Mouse (Mus musculus) G1E (cell line): ENCODE data around the gene Adam1b. TPM values are rescaled to one million over a fixed set of nuclear protein-coding genes. Genes with fewer than 3 reads are reported as not detected.
"Not testable (repeated sequence)": the region's sequence is repeated elsewhere in the genome, so short reads cannot be mapped to it uniquely, and the experiment has no call there.

Source experiments
- ATAC-seq: 2 replicates; pipeline ENCODE4 v1.8.0; 2016; ENCODE audit warnings: mild to moderate bottlenecking; ENCODE audit not compliant: insufficient number of reproducible peaks, poor library complexity, low FRiP score, severe bottlenecking; ENCODE audit errors: extremely low read depth
- DNase-seq: peaks from one replicate; pipeline ENCODE4 v3.0.0; 2012; ENCODE audit warnings: low spot score
- H3K27me3 ChIP-seq: 2 replicates; pipeline ENCODE4 v1.6.1; 2012; ENCODE audit warnings: mild to moderate bottlenecking, low read length, inconsistent platforms; ENCODE audit not compliant: insufficient read depth
- H3K36me3 ChIP-seq: replicated peaks from 2 replicates; pipeline ENCODE3; 2012; ENCODE audit warnings: mild to moderate bottlenecking, inconsistent platforms
- H3K4me1 ChIP-seq: 2 replicates; pipeline ENCODE4 v1.6.1; 2012; ENCODE audit warnings: low read depth, low read length, inconsistent platforms, mixed read lengths; ENCODE audit not compliant: insufficient read depth
- H3K4me3 ChIP-seq: 2 replicates; pipeline ENCODE4 v1.5.1; 2012; ENCODE audit warnings: low read depth, mild to moderate bottlenecking, inconsistent platforms, low read length, moderate library complexity, mixed read lengths
- H3K9me3 ChIP-seq: replicated peaks from 2 replicates; pipeline ENCODE4 v1.6.1; 2012; ENCODE audit warnings: inconsistent platforms
- CTCF ChIP-seq: IDR thresholded peaks from 2 replicates; pipeline ENCODE4 v1.5.1; 2012; ENCODE audit warnings: low read depth, low read length, inconsistent platforms, mixed read lengths
- GATA1 ChIP-seq: IDR thresholded peaks from 2 replicates; pipeline ENCODE4 v1.6.1; 2012; ENCODE audit warnings: borderline replicate concordance, low read length, inconsistent platforms, mixed read lengths
- GATA2 ChIP-seq: IDR thresholded peaks from 2 replicates; pipeline ENCODE4 v1.6.1; 2012; ENCODE audit warnings: low read depth, low read length, inconsistent platforms, borderline replicate concordance
- POLR2AphosphoS5 ChIP-seq: IDR thresholded peaks from 2 replicates; pipeline ENCODE4 v1.6.1; 2012; ENCODE audit warnings: low read depth, low read length, inconsistent platforms; ENCODE audit not compliant: insufficient replicate concordance
- TAL1 ChIP-seq: conservative IDR thresholded peaks from 2 replicates; pipeline ENCODE4 v1.6.1; 2012; ENCODE audit warnings: low read depth, low read length, inconsistent platforms, mixed read lengths
- polyA plus RNA-seq: library from polyadenylated mRNA; stranded (reverse); fragments of >175 nt; gene quantifications from 2 replicates; pipeline ENCODE4 v1.2.3, GENCODE M21; 2012
- total RNA-seq, 2 experiments: library from RNA; stranded (forward) in 1 of 2; stranded (reverse) in 1 of 2; fragments of 200-1000 nt in 1 of 2; fragments of >200 nt in 1 of 2; fragmentation: Nextera tagmentation in 1 of 2; gene quantifications; 2 replicates each; pipeline ENCODE4 v1.2.3; 2014 to 2017

Adam1b gene
- total and polyA plus RNA-seq, 3 experiments: not detected

DNA sequence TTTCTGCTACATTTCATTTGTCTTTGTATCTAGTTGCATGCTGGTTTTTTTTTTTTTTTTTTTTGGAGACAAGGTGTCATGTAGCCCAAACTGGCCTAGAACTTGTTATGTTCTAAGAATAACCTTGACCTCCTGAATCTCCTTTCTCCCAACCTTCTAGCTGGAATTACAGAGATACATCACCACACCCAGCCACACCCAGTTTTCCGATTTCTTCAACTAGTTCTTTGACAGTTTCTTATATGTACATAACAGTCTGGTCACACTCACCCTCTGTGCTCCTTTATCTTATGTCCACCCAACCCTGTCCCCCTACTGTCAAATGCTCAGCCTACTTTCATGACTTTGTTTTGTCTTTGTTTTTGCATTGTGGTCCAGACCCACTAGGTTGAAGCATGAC is 3.6 kb upstream of the Adam1b start:
- Histone ChIP-seq H3K9me3 (no peaks in the 10 kb centered on the region), H3K36me3 (no peaks in the 10 kb centered on the region), H3K4me3 (no peak overlapping the region), H3K27me3 (peaks cover 27% of the 10 kb centered on the region), H3K4me1 (no peaks in the 10 kb centered on the region)
- no peak for ATAC-seq
- TF ChIP-seq CTCF (no peak), POLR2AphosphoS5 (no peak), GATA2 (no peak), TAL1 (no peak), GATA1 (no peak)
- DNase-seq: no peak

DNA sequence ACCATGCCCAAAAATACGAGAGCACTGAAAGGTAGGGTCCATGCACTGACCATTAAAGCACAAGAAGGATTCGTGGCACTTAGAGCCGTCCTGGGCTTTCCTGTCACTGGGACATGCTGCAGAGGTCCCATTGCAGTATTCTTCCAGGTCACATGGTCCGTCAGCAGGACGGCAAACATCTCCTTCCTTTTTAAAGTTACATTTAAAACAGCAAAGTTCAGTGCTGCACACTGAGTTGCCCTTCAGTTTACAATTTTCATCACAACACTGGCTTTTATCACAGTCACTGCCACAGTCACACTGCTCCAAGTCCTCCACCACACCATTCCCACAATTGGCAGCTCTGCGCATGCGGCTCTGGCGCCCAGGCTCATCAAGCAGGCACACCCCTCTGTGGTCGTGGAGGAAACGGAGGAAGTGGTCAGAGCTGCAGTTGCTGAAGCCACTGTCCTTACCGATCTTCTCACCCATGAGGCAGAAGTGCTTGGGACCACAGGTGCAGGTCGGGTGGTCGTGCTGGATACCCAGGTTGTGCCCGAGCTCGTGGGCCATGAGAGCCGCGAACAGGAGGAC is 1.7 kb downstream of the Adam1b start:
- not testable (repeated sequence) for DNase-seq, H3K4me1 ChIP-seq, ATAC-seq, H3K36me3 ChIP-seq, H3K9me3 ChIP-seq, H3K4me3 ChIP-seq
- peaks cover 37% of the 10 kb centered on the region for H3K27me3 ChIP-seq

DNA sequence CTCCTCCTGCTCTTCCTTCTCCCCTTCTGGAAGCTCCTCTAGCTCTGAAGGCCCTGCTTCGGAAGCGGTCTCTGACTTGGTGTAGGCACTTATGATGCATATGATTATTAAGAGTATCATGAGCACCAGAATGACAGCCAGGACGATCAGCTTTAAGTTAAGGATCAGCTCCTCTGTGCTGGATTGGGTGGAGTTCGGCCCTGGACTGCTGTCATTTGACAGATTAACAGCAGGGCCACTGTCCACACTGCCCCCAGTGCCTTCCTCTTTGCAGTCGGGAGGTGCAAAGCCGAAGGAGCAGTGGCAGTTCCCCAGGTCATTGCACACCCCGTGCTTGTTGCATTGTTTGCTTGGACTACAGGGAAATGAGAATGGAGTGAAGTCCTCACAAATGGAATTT is 2.5 kb downstream of the Adam1b start:
- H3K36me3 ChIP-seq: no peaks in the 10 kb centered on the region
- H3K27me3 ChIP-seq: peaks cover 37% of the 10 kb centered on the region
- no peak overlapping the region for H3K4me3 ChIP-seq
- no peaks in the 10 kb centered on the region for H3K9me3 ChIP-seq
- 0 out of 2 replicates have a peak, but pooled peaks cover 4% of the 10 kb centered on the region for H3K4me1 ChIP-seq
- DNase-seq (no peak), ATAC-seq (no peak)
- no peak for TF ChIP-seq POLR2AphosphoS5
- TF ChIP-seq GATA1: no peak
- no peak for TF ChIP-seq GATA2
- no peak for TF ChIP-seq TAL1
- TF ChIP-seq CTCF: no peak

DNA sequence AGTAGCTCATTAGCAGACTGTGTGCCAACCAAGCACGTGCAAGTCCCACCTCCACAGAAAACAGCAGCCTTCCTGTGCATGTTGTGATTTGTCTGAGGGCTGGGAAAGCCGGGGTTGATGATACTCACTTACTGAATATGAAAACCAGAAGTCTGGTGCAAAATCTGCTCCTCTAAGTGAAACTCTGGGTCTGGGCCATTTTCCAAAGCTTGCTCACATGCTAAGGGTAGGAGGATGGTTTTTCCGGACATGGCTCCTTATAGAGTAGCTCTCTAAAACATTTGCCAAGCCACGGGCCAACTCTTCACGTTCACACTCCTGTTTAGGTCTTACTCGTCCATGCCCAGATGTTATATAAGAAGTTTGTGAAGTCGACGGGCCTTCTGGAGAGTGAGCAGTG is 9.9 kb downstream of the Adam1b start:
- Histone ChIP-seq H3K9me3 (no peaks in the 10 kb centered on the region), H3K27me3 (peaks cover 18% of the 10 kb centered on the region; the same call in 1 of the 2 replicates), H3K4me1 (no peaks in the 10 kb centered on the region), H3K4me3 (no peak overlapping the region), H3K36me3 (no peaks in the 10 kb centered on the region)
- no peak for DNase-seq
- TF ChIP-seq GATA1 (no peak), GATA2 (no peak), TAL1 (no peak), POLR2AphosphoS5 (no peak), CTCF (no peak)
- no peak for ATAC-seq

DNA sequence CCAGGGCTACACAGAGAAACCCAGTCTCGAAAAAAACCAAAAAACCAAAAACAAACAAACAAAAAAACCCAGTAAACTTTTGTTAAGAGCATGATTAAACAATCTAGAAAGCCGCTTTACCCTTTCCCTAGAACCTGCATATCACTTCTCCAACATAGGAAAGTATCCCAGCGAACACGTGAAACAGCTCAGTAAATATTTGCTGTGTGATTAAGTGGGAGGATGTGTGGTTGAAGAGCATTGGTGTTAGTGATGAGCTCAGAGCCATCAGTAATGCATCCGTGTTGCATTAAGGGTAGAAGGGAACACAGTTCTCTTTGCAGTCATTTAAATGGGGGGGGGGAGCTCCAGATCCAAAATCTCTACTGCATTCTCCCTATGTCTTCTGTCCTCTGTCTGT is 18.4 kb downstream of the Adam1b start:
- Histone ChIP-seq H3K4me1 (peaks cover 3% of the 10 kb centered on the region), H3K9me3 (no peaks in the 10 kb centered on the region), H3K36me3 (no peaks in the 10 kb centered on the region), H3K27me3 (peaks cover 20% of the 10 kb centered on the region), H3K4me3 (no peak overlapping the region)
- no peak for ATAC-seq
- TF ChIP-seq GATA2 (no peak), POLR2AphosphoS5 (no peak), TAL1 (no peak), GATA1 (no peak)
- no peak for DNase-seq

DNA sequence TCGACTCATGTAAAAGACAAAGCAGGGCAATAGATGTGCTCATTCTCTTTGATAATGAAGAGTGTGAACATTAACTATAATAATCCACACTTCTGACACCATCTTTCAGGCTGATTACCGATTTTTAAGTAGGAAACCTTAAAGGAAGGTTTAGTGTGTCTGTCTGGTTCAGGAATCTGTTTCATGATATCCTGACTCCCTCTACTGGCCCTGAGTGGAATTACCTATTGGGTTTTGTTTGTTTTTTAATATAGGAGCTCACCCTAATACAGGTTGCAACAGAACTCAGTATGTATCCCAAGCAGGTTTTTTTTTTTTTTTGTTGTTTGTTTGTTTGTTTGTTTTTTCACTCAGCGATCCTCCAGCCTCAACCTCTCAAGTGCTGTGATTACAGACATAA is 25.6 kb downstream of the Adam1b start:
- ATAC-seq: no peak
- no peak for DNase-seq
- H3K36me3 ChIP-seq: no peaks in the 10 kb centered on the region
- H3K4me1 ChIP-seq: peaks cover 46% of the 10 kb centered on the region
- H3K27me3 ChIP-seq: peaks cover 4% of the 10 kb centered on the region; the same call in 1 of the 2 replicates
- H3K4me3 ChIP-seq: no peak overlapping the region
- no peaks in the 10 kb centered on the region for H3K9me3 ChIP-seq
- TF ChIP-seq TAL1 (no peak), GATA1 (no peak), GATA2 (no peak), POLR2AphosphoS5 (no peak), CTCF (no peak)

DNA sequence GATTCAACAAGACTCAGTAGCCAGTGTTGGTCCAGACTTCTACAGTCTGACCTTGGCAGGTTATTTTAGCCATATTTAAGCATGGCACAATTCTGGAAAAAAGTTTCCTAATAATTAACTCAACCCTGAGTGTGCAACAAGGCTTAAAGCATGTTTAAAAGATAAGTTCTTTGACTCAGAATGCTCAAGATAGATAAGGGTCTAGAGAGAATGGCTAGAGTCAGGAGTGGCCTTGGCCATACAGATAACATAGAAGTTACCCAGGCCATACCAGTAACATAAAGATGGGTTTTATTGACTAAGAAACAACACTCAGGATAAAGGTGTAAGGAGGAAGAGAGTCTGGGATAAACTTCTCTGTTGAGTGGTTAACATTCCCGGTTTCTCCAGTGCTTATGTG is 27.2 kb downstream of the Adam1b start:
- DNase-seq: no peak
- H3K4me3 ChIP-seq: no peak overlapping the region
- H3K36me3 ChIP-seq: no peaks in the 10 kb centered on the region
- peak; percentile 91 for ATAC-seq
- H3K27me3 ChIP-seq: no peaks in the 10 kb centered on the region
- peaks cover 59% of the 10 kb centered on the region for H3K4me1 ChIP-seq
- no peaks in the 10 kb centered on the region for H3K9me3 ChIP-seq
- TF ChIP-seq TAL1 (peak; percentile 90), GATA1 (no peak), CTCF (no peak)
